Mouse (Mus musculus): Measurements from ENCODE around the gene Gne. TPM values are rescaled to one million over a fixed set of nuclear protein-coding genes. Genes with fewer than 3 reads are reported as not detected.

Gne gene
- total RNA-seq, 1 experiment from 2014 or later = 40.6 TPM

Other genes with a start within 250 kb of the Gne start
- gene Olfr157, start 244.0 kb downstream of the Gne start, total RNA-seq (2021) = not detected in 2 replicates
- not detected in 2 replicates for gene Olfr155, start 232.6 kb downstream of the Gne start, total RNA-seq (2021)
- 12.3 and 16.1 TPM in 2 replicates for gene Reck, start 208.6 kb downstream of the Gne start, total RNA-seq (2021)
- 2.4 and 3.1 TPM in 2 replicates for gene Glipr2, start 126.8 kb downstream of the Gne start, total RNA-seq (2021)
- gene Ccin, start 100.7 kb downstream of the Gne start, total RNA-seq (2021) = not detected in 2 replicates
- gene Clta, start 79.7 kb downstream of the Gne start, total RNA-seq (2021) = 169 and 173 TPM in 2 replicates
- 44.5 and 49.6 TPM in 2 replicates for gene Rnf38, start 149.6 kb upstream of the Gne start, total RNA-seq (2021)
- gene Melk, start 216.7 kb upstream of the Gne start, total RNA-seq (2021) = 3.2 and 5.7 TPM in 2 replicates

All from adrenal gland, postnatal 25 days (tissue).